Mouse (Mus musculus): Measurements from ENCODE around the gene Rpa2. TPM values are rescaled to one million over a fixed set of nuclear protein-coding genes. Genes with fewer than 3 reads are reported as not detected.
A peak's percentile ranks its signal among the peaks of the same experiment; 100 is the strongest.
"Not testable (repeated sequence)": the region's sequence is repeated elsewhere in the genome, so short reads cannot be mapped to it uniquely, and the experiment has no call there.

The Rpa2 gene
- polyA plus RNA-seq, 1 experiment = 6.6 TPM

GRCm38 (mm10) chr4:132789731-132790130 is 21.6 kb downstream of the Rpa2 start:
- Histone ChIP-seq H3K27ac (replicated peaks; ENCODE audit: low read depth, low read length) (no peak overlapping the region), H3K4me3 (ENCODE audit: insufficient read depth, low read depth, low read length) (no peak overlapping the region), H3K4me1 (ENCODE audit: control insufficient read depth, insufficient read depth, insufficient read length, low read length) (0 out of 2 replicates have a peak, but pooled peaks cover 2% of the 10 kb centered on the region)

- peak overlapping the region; percentile 69 for H3K4me3 ChIP-seq (ENCODE audit: insufficient read depth, low read depth, low read length)
- H3K4me1 ChIP-seq (ENCODE audit: control insufficient read depth, insufficient read depth, insufficient read length, low read length) = not testable (repeated sequence)
- peak overlapping the region; percentile 81; the same call in 1 of the 2 replicates for H3K27ac ChIP-seq (replicated peaks; ENCODE audit: low read depth, low read length)
Measured at GRCm38 (mm10) chr4:132793322-132794004, 25.3 kb downstream of the Rpa2 start.

- Histone ChIP-seq H3K4me3 (ENCODE audit: insufficient read depth, low read depth, low read length) (peak overlapping the region; percentile 69), H3K27ac (replicated peaks; ENCODE audit: low read depth, low read length) (peak overlapping the region; percentile 81), H3K4me1 (ENCODE audit: control insufficient read depth, insufficient read depth, insufficient read length, low read length) (peaks cover 7% of the 10 kb centered on the region; the same call in 1 of the 2 replicates)
Measured at GRCm38 (mm10) chr4:132794028-132794427, 25.9 kb downstream of the Rpa2 start.

- Histone ChIP-seq H3K4me3 (ENCODE audit: insufficient read depth, low read depth, low read length) (peak overlapping the region; percentile 69), H3K27ac (replicated peaks; ENCODE audit: low read depth, low read length) (peak overlapping the region; percentile 64), H3K4me1 (ENCODE audit: control insufficient read depth, insufficient read depth, insufficient read length, low read length) (peaks cover 7% of the 10 kb centered on the region; the same call in 1 of the 2 replicates)
Measured at GRCm38 (mm10) chr4:132794760-132795159, 26.6 kb downstream of the Rpa2 start.

- Histone ChIP-seq H3K27ac (replicated peaks; ENCODE audit: low read depth, low read length) (peak overlapping the region; percentile 64), H3K4me3 (ENCODE audit: insufficient read depth, low read depth, low read length) (peak overlapping the region; percentile 69), H3K4me1 (ENCODE audit: control insufficient read depth, insufficient read depth, insufficient read length, low read length) (peaks cover 7% of the 10 kb centered on the region; the same call in 1 of the 2 replicates)
Measured at GRCm38 (mm10) chr4:132795171-132795570, 27.0 kb downstream of the Rpa2 start.

GRCm38 (mm10) chr4:132796196-132796886 is 28.2 kb downstream of the Rpa2 start, which contains the start of gene Themis2:
Themis2 (minus strand) TSS chr4:132796387.
- H3K4me1 ChIP-seq (ENCODE audit: control insufficient read depth, insufficient read depth, insufficient read length, low read length) = peaks cover 7% of the 10 kb centered on the region; the same call in 1 of the 2 replicates
- H3K27ac ChIP-seq (replicated peaks; ENCODE audit: low read depth, low read length) = peak within 1 kb of the TSS; percentile 64
- peak within 1 kb of the TSS; percentile 69 for H3K4me3 ChIP-seq (ENCODE audit: insufficient read depth, low read depth, low read length)

- H3K4me3 ChIP-seq (ENCODE audit: insufficient read depth, low read depth, low read length) = no peak overlapping the region
- peaks cover 7% of the 10 kb centered on the region; the same call in 1 of the 2 replicates for H3K4me1 ChIP-seq (ENCODE audit: control insufficient read depth, insufficient read depth, insufficient read length, low read length)
- peak overlapping the region; percentile 45 for H3K27ac ChIP-seq (replicated peaks; ENCODE audit: low read depth, low read length)
Measured at GRCm38 (mm10) chr4:132797461-132797860, 29.3 kb downstream of the Rpa2 start.

GRCm38 (mm10) chr4:132798028-132798427 is 29.9 kb downstream of the Rpa2 start:
- peak overlapping the region; percentile 76 for H3K27ac ChIP-seq (replicated peaks; ENCODE audit: low read depth, low read length)
- peaks cover 11% of the 10 kb centered on the region; the same call in 1 of the 2 replicates for H3K4me1 ChIP-seq (ENCODE audit: control insufficient read depth, insufficient read depth, insufficient read length, low read length)

GRCm38 (mm10) chr4:132798666-132799065 is 30.5 kb downstream of the Rpa2 start:
- peaks cover 12% of the 10 kb centered on the region; the same call in 1 of the 2 replicates for H3K4me1 ChIP-seq (ENCODE audit: control insufficient read depth, insufficient read depth, insufficient read length, low read length)
- H3K27ac ChIP-seq (replicated peaks; ENCODE audit: low read depth, low read length); H3K4me3 ChIP-seq (ENCODE audit: insufficient read depth, low read depth, low read length): not testable (repeated sequence)

More at GRCm38 (mm10) chr4:132798028-132798427, 29.9 kb downstream of the Rpa2 start:
- no peak overlapping the region for H3K4me3 ChIP-seq (ENCODE audit: insufficient read depth, low read depth, low read length)

GRCm38 (mm10) chr4:132799845-132800244 is 31.7 kb downstream of the Rpa2 start:
- H3K4me3 ChIP-seq (ENCODE audit: insufficient read depth, low read depth, low read length) = no peak overlapping the region
- H3K4me1 ChIP-seq (ENCODE audit: control insufficient read depth, insufficient read depth, insufficient read length, low read length) = peaks cover 13% of the 10 kb centered on the region; the same call in 1 of the 2 replicates
- no peak overlapping the region for H3K27ac ChIP-seq (replicated peaks; ENCODE audit: low read depth, low read length)

GRCm38 (mm10) chr4:132801176-132802077 is 33.3 kb downstream of the Rpa2 start:
- Histone ChIP-seq H3K27ac (replicated peaks; ENCODE audit: low read depth, low read length) (peak overlapping the region; percentile 96), H3K4me3 (ENCODE audit: insufficient read depth, low read depth, low read length) (peak overlapping the region; percentile 37), H3K4me1 (ENCODE audit: control insufficient read depth, insufficient read depth, insufficient read length, low read length) (peaks cover 13% of the 10 kb centered on the region; the same call in 1 of the 2 replicates)

GRCm38 (mm10) chr4:132802171-132802637 is 34.1 kb downstream of the Rpa2 start:
- peaks cover 13% of the 10 kb centered on the region; the same call in 1 of the 2 replicates for H3K4me1 ChIP-seq (ENCODE audit: control insufficient read depth, insufficient read depth, insufficient read length, low read length)
- H3K27ac ChIP-seq (replicated peaks; ENCODE audit: low read depth, low read length) = peak overlapping the region; percentile 96
- H3K4me3 ChIP-seq (ENCODE audit: insufficient read depth, low read depth, low read length) = peak overlapping the region; percentile 37

GRCm38 (mm10) chr4:132803212-132803611 is 35.1 kb downstream of the Rpa2 start:
- Histone ChIP-seq H3K4me1 (ENCODE audit: control insufficient read depth, insufficient read depth, insufficient read length, low read length) (peaks cover 13% of the 10 kb centered on the region), H3K27ac (replicated peaks; ENCODE audit: low read depth, low read length) (peak overlapping the region; percentile 97), H3K4me3 (ENCODE audit: insufficient read depth, low read depth, low read length) (no peak overlapping the region)

- Histone ChIP-seq H3K4me1 (ENCODE audit: control insufficient read depth, insufficient read depth, insufficient read length, low read length) (peaks cover 19% of the 10 kb centered on the region), H3K27ac (replicated peaks; ENCODE audit: low read depth, low read length) (no peak overlapping the region), H3K4me3 (ENCODE audit: insufficient read depth, low read depth, low read length) (no peak overlapping the region)
Measured at GRCm38 (mm10) chr4:132803876-132804275, 35.7 kb downstream of the Rpa2 start.
